Mouse (Mus musculus): ENCODE data around the gene Sirt5. TPM values are rescaled to one million over a fixed set of nuclear protein-coding genes. Genes with fewer than 3 reads are reported as not detected.
A peak's percentile ranks its signal among the peaks of the same experiment; 100 is the strongest.

The Sirt5 gene
- total and polyA plus RNA-seq, 3 experiments: 5.2 to 5.5 (median 5.5) TPM

GRCm38 (mm10) chr13:43365825-43366184, 509 bp downstream of the Sirt5 start:
- no peak for TF ChIP-seq POLR2AphosphoS5 (IDR thresholded peaks at IDR 0.05; ENCODE audit: insufficient replicate concordance, low read depth, low read length)
- TF ChIP-seq TAL1 (conservative IDR thresholded peaks at IDR 0.05; ENCODE audit: low read depth, low read length): no peak
- no peak for TF ChIP-seq CTCF (IDR thresholded peaks at IDR 0.05; ENCODE audit: low read depth, low read length)
- no peak for TF ChIP-seq GATA1 (IDR thresholded peaks at IDR 0.05; ENCODE audit: borderline replicate concordance, low read length)
- TF ChIP-seq GATA2 (IDR thresholded peaks at IDR 0.05; ENCODE audit: borderline replicate concordance, low read depth, low read length): no peak
- Histone ChIP-seq H3K4me3 (ENCODE audit: low read depth, low read length) (peak overlapping the region; percentile 74), H3K4me1 (ENCODE audit: insufficient read depth, low read depth, low read length) (peaks cover 14% of the 10 kb centered on the region), H3K27me3 (ENCODE audit: insufficient read depth, low read length) (peaks cover 6% of the 10 kb centered on the region; the same call in 1 of the 2 replicates), H3K36me3 (replicated peaks) (peaks cover 2% of the 10 kb centered on the region), H3K9me3 (replicated peaks) (no peaks in the 10 kb centered on the region)
- DNase-seq (ENCODE audit: low spot score): no peak
- no peak for ATAC-seq (ENCODE audit: extremely low read depth, insufficient number of reproducible peaks, low FRiP score, poor library complexity, severe bottlenecking)

- Histone ChIP-seq H3K4me3 (ENCODE audit: low read depth, low read length) (no peak overlapping the region), H3K9me3 (replicated peaks) (no peaks in the 10 kb centered on the region), H3K4me1 (ENCODE audit: insufficient read depth, low read depth, low read length) (peaks cover 10% of the 10 kb centered on the region), H3K36me3 (replicated peaks) (peaks cover 12% of the 10 kb centered on the region), H3K27me3 (ENCODE audit: insufficient read depth, low read length) (0 out of 2 replicates have a peak, but pooled peaks cover 1% of the 10 kb centered on the region)
- DNase-seq (ENCODE audit: low spot score) (no peak), ATAC-seq (ENCODE audit: extremely low read depth, insufficient number of reproducible peaks, low FRiP score, poor library complexity, severe bottlenecking) (no peak)
- TF ChIP-seq CTCF (IDR thresholded peaks at IDR 0.05; ENCODE audit: low read depth, low read length) (no peak), GATA1 (IDR thresholded peaks at IDR 0.05; ENCODE audit: borderline replicate concordance, low read length) (no peak), GATA2 (IDR thresholded peaks at IDR 0.05; ENCODE audit: borderline replicate concordance, low read depth, low read length) (no peak), TAL1 (conservative IDR thresholded peaks at IDR 0.05; ENCODE audit: low read depth, low read length) (no peak), POLR2AphosphoS5 (IDR thresholded peaks at IDR 0.05; ENCODE audit: insufficient replicate concordance, low read depth, low read length) (no peak)
Measured at GRCm38 (mm10) chr13:43370063-43370462, 4.8 kb downstream of the Sirt5 start.

- peaks cover 24% of the 10 kb centered on the region for H3K36me3 ChIP-seq (replicated peaks)
- no peaks in the 10 kb centered on the region; the same call in 1 of the 2 replicates for H3K9me3 ChIP-seq (replicated peaks)
- no peaks in the 10 kb centered on the region for H3K4me1 ChIP-seq (ENCODE audit: insufficient read depth, low read depth, low read length)
- ATAC-seq (ENCODE audit: extremely low read depth, insufficient number of reproducible peaks, low FRiP score, poor library complexity, severe bottlenecking) (no peak), DNase-seq (ENCODE audit: low spot score) (no peak)
- H3K27me3 ChIP-seq (ENCODE audit: insufficient read depth, low read length): no peaks in the 10 kb centered on the region
- H3K4me3 ChIP-seq (ENCODE audit: low read depth, low read length): no peak overlapping the region
- TF ChIP-seq GATA2 (IDR thresholded peaks at IDR 0.05; ENCODE audit: borderline replicate concordance, low read depth, low read length) (no peak), POLR2AphosphoS5 (IDR thresholded peaks at IDR 0.05; ENCODE audit: insufficient replicate concordance, low read depth, low read length) (no peak), GATA1 (IDR thresholded peaks at IDR 0.05; ENCODE audit: borderline replicate concordance, low read length) (no peak), TAL1 (conservative IDR thresholded peaks at IDR 0.05; ENCODE audit: low read depth, low read length) (no peak), CTCF (IDR thresholded peaks at IDR 0.05; ENCODE audit: low read depth, low read length) (no peak)
Measured at GRCm38 (mm10) chr13:43372892-43373291, 7.6 kb downstream of the Sirt5 start.

GRCm38 (mm10) chr13:43374205-43374604, 8.9 kb downstream of the Sirt5 start:
- Histone ChIP-seq H3K36me3 (replicated peaks) (peaks cover 24% of the 10 kb centered on the region), H3K27me3 (ENCODE audit: insufficient read depth, low read length) (no peaks in the 10 kb centered on the region), H3K4me1 (ENCODE audit: insufficient read depth, low read depth, low read length) (no peaks in the 10 kb centered on the region), H3K9me3 (replicated peaks) (no peaks in the 10 kb centered on the region; the same call in 1 of the 2 replicates), H3K4me3 (ENCODE audit: low read depth, low read length) (no peak overlapping the region)
- ATAC-seq (ENCODE audit: extremely low read depth, insufficient number of reproducible peaks, low FRiP score, poor library complexity, severe bottlenecking) (no peak), DNase-seq (ENCODE audit: low spot score) (no peak)
- TF ChIP-seq POLR2AphosphoS5 (IDR thresholded peaks at IDR 0.05; ENCODE audit: insufficient replicate concordance, low read depth, low read length) (no peak), TAL1 (conservative IDR thresholded peaks at IDR 0.05; ENCODE audit: low read depth, low read length) (no peak), CTCF (IDR thresholded peaks at IDR 0.05; ENCODE audit: low read depth, low read length) (no peak), GATA1 (IDR thresholded peaks at IDR 0.05; ENCODE audit: borderline replicate concordance, low read length) (no peak), GATA2 (IDR thresholded peaks at IDR 0.05; ENCODE audit: borderline replicate concordance, low read depth, low read length) (no peak)

DNA sequence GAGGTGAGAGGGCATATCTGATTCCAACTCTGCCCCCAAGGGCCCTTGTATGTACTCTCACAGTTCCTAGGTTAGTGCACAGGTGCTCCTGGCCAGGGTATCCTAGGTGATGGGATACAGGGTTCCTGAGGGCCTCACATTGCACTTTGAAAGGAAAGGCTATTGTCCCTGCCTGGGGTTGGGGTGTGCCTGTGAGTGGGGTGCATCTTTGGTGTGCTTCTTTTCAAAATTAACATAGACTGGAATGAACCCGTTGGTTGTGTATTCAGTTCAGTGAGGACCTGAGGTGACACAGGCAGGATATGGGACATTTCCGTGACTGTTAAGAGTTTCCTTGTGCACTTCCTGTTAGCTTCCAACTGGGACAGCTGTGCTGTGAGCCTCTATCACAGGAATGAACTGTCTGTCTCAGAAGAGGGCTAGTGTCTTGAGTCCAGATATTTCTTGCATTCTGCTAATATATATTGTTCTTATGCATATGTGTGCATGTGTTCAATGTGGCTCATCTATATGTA, 9.7 kb downstream of the Sirt5 start:
- Histone ChIP-seq H3K27me3 (ENCODE audit: insufficient read depth, low read length) (no peaks in the 10 kb centered on the region), H3K4me1 (ENCODE audit: insufficient read depth, low read depth, low read length) (no peaks in the 10 kb centered on the region), H3K36me3 (replicated peaks) (peaks cover 24% of the 10 kb centered on the region), H3K4me3 (ENCODE audit: low read depth, low read length) (no peak overlapping the region), H3K9me3 (replicated peaks) (no peaks in the 10 kb centered on the region; the same call in 1 of the 2 replicates)
- DNase-seq (ENCODE audit: low spot score) (no peak), ATAC-seq (ENCODE audit: extremely low read depth, insufficient number of reproducible peaks, low FRiP score, poor library complexity, severe bottlenecking) (no peak)
- no peak for TF ChIP-seq CTCF (IDR thresholded peaks at IDR 0.05; ENCODE audit: low read depth, low read length)
- TF ChIP-seq POLR2AphosphoS5 (IDR thresholded peaks at IDR 0.05; ENCODE audit: insufficient replicate concordance, low read depth, low read length): no peak
- TF ChIP-seq GATA1 (IDR thresholded peaks at IDR 0.05; ENCODE audit: borderline replicate concordance, low read length): no peak
- no peak for TF ChIP-seq GATA2 (IDR thresholded peaks at IDR 0.05; ENCODE audit: borderline replicate concordance, low read depth, low read length)
- TF ChIP-seq TAL1 (conservative IDR thresholded peaks at IDR 0.05; ENCODE audit: low read depth, low read length): no peak

- Histone ChIP-seq H3K36me3 (replicated peaks) (peaks cover 12% of the 10 kb centered on the region), H3K4me1 (ENCODE audit: insufficient read depth, low read depth, low read length) (no peaks in the 10 kb centered on the region), H3K4me3 (ENCODE audit: low read depth, low read length) (no peak overlapping the region), H3K27me3 (ENCODE audit: insufficient read depth, low read length) (peaks cover 3% of the 10 kb centered on the region), H3K9me3 (replicated peaks) (no peaks in the 10 kb centered on the region; the same call in 1 of the 2 replicates)
- DNase-seq (ENCODE audit: low spot score) (no peak), ATAC-seq (ENCODE audit: extremely low read depth, insufficient number of reproducible peaks, low FRiP score, poor library complexity, severe bottlenecking) (no peak)
- no peak for TF ChIP-seq TAL1 (conservative IDR thresholded peaks at IDR 0.05; ENCODE audit: low read depth, low read length)
- TF ChIP-seq POLR2AphosphoS5 (IDR thresholded peaks at IDR 0.05; ENCODE audit: insufficient replicate concordance, low read depth, low read length): no peak
- no peak for TF ChIP-seq GATA1 (IDR thresholded peaks at IDR 0.05; ENCODE audit: borderline replicate concordance, low read length)
- no peak for TF ChIP-seq GATA2 (IDR thresholded peaks at IDR 0.05; ENCODE audit: borderline replicate concordance, low read depth, low read length)
- TF ChIP-seq CTCF (IDR thresholded peaks at IDR 0.05; ENCODE audit: low read depth, low read length): no peak
Measured at GRCm38 (mm10) chr13:43379989-43380388, 14.7 kb downstream of the Sirt5 start.
